Mouse (Mus musculus) olfactory bulb, adult 2 months (tissue): Measurements from ENCODE around the gene Gramd4. TPM values are rescaled to one million over a fixed set of nuclear protein-coding genes. Genes with fewer than 3 reads are reported as not detected.
A peak's percentile ranks its signal among the peaks of the same experiment; 100 is the strongest.

Source experiments
- H3K27ac ChIP-seq: fragments of 200-500 bp; 2 replicates; pipeline ENCODE4 v1.5.1; 2012; ENCODE audit warnings: low read depth, low read length; ENCODE audit not compliant: insufficient read depth
- H3K4me1 ChIP-seq: fragments of 200-500 bp; 2 replicates; pipeline ENCODE4 v1.6.1; 2012; ENCODE audit warnings: low read length; ENCODE audit not compliant: control insufficient read depth, insufficient read depth
- H3K4me3 ChIP-seq: fragments of 200-500 bp; 2 replicates; pipeline ENCODE4 v1.5.1; 2012; ENCODE audit warnings: mild to moderate bottlenecking, low read depth, low read length, moderate library complexity; ENCODE audit not compliant: insufficient read depth
- CTCF ChIP-seq: fragments of 200-500 bp; IDR thresholded peaks from 2 replicates; pipeline ENCODE4 v1.5.1; 2012; ENCODE audit warnings: low read depth, mild to moderate bottlenecking, low read length, moderate library complexity; ENCODE audit not compliant: insufficient read depth
- POLR2A ChIP-seq: fragments of 200-500 bp; IDR thresholded peaks from 2 replicates; pipeline ENCODE4 v1.6.1; 2012; ENCODE audit warnings: mild to moderate bottlenecking, low read depth, low read length, moderate library complexity; ENCODE audit not compliant: insufficient read depth
- WGBS: fragments of 180-500 bp; shearing (Covaris S2); methylation state at CpG from one replicate; pipeline ENCODE4 v1.1.7; 2018; 5-methylcytosine and 5-hydroxymethylcytosine counted together
- polyA plus RNA-seq: library from polyadenylated mRNA; stranded (reverse); fragments of >200 nt; gene quantifications from 2 replicates; pipeline ENCODE4 v1.2.4, GENCODE M21; 2012; ENCODE audit warnings: low replicate concordance; ENCODE audit not compliant: missing spikeins, insufficient read depth, insufficient read length

The Gramd4 gene
- polyA plus RNA-seq, 1 experiment: not detected

- under 1% methylated on average over 64 of the region's 70 CpGs for WGBS
- peak; percentile 50 for TF ChIP-seq POLR2A
- no peak for TF ChIP-seq CTCF
- Histone ChIP-seq H3K4me1 (peaks cover 29% of the 10 kb centered on the region), H3K4me3 (peak overlapping the region; percentile 86), H3K27ac (peak overlapping the region; percentile 69)
These were observed 960 bp downstream of the Gramd4 start for GRCm38 (mm10) chr15:86058394-86058915.

- 2% methylated on average over 48 of the region's 49 CpGs for WGBS
- peak overlapping the region; percentile 86 for H3K4me3 ChIP-seq
- peaks cover 29% of the 10 kb centered on the region for H3K4me1 ChIP-seq
- H3K27ac ChIP-seq: peak overlapping the region; percentile 31
- TF ChIP-seq POLR2A (no peak), CTCF (no peak)
These were observed 1.7 kb downstream of the Gramd4 start for GRCm38 (mm10) chr15:86058931-86059834.

DNA sequence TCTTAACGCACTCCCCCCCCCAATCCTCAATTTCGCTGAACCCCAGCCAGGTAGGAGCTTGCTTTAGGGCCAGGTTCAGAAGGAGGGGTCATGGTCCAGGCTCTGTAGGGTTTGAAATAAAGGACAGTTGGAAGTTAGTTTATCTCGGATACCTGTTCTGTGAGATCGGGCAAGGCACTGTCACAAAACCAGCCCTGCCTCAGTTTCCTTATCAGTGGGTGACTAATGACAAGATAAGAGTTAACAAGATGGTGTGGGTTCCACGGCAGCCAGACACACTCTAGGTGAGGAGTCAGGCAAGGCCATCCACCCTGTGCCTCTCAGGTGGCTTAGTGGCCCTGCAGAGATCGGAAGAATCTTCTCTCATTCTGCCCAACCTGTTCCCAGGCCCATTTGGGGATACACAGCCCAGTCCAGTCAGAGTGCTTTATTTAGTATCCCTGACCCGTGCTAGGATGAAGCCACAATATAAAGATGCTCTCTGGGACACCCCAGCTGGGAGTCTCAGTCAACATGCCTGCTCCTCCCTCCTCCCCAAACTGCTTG lies 2.4 kb downstream of the Gramd4 start:
- H3K4me1 ChIP-seq: peaks cover 34% of the 10 kb centered on the region
- no peak overlapping the region for H3K27ac ChIP-seq
- WGBS: 59% methylated on average over 7 of the region's 7 CpGs
- peak overlapping the region; percentile 86; the same call in 1 of the 2 replicates for H3K4me3 ChIP-seq
- TF ChIP-seq CTCF (no peak), POLR2A (no peak)

DNA sequence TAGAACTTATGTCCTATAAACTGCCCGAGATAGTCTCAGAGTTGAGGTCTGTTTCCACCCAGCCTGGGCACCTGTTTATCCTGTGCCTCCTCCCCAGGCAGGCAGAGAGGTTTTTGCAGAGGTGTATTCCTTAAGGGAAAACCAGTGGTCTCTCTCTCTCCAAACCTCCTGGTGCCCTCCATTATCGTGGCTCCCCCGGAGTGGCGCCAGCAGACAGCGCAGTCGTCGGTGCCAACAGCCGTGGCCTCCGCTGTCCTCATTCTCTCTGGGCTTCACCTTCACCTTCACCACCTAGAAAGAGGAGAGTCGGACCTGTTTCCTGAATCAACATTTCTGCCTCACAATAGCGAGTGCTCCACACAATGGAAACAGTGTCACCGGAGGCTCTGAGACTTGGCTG lies 3.1 kb downstream of the Gramd4 start:
- TF ChIP-seq CTCF: no peak
- no peak for TF ChIP-seq POLR2A
- peaks cover 37% of the 10 kb centered on the region for H3K4me1 ChIP-seq
- H3K27ac ChIP-seq: no peak overlapping the region
- H3K4me3 ChIP-seq: peak overlapping the region; percentile 16
- 41% methylated on average over 12 of the region's 12 CpGs for WGBS

DNA sequence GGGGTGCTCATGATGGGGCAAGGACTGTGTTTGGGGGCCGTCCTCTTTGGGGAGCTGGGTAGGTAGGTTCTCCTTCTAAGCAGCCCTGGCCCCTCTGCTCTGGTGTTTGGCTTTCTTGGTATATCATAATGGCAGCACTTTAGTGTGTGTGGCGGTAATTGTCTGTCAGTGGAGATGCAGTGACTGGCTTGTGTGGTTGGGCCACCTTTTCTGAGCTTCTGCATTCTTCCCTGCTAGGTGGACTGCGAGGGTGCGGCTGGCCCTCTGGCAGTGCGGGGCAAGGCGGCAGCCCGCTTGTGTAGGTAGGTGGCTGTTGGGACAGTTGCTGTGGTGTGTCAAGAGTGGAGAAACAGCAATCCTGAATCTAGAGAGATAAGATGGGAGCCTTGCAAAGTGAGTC lies 3.7 kb downstream of the Gramd4 start:
- TF ChIP-seq CTCF (no peak), POLR2A (no peak)
- Histone ChIP-seq H3K27ac (no peak overlapping the region), H3K4me1 (peaks cover 41% of the 10 kb centered on the region), H3K4me3 (peak overlapping the region; percentile 16)
- WGBS: 91% methylated on average over 7 of the region's 7 CpGs

DNA sequence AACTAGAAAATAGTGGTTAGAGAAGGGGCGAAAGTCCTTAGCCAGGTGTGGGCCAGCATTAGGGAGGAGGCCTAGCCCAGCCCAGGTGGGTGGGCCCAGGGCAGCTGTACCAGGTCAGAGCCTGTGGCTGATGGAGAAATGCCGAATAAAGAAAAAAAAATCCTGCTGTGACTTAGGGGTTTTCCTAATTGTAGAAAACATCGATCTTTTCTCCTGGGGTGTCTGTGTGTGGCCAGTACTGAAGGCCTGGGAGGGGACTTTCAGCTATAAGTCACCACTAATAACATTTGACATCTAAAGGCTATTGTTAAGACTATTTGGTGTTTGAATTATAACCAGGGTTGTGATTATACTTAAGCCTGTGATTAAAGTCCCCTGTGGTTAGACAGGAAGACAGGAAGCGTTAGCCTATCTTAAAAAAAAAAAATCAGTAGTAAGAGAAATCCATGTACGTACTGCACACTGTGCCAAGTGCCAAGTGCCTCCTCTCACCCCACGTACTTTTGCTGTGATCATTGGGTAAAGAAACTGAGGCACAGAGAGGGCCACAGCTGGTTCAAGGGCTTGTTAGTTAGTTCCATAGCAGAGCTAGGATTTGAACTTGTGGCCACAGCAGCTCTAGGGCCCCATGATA lies 4.5 kb downstream of the Gramd4 start:
- H3K4me1 ChIP-seq: peaks cover 46% of the 10 kb centered on the region
- no peak overlapping the region for H3K4me3 ChIP-seq
- 42% methylated on average over 6 of the region's 6 CpGs for WGBS
- TF ChIP-seq POLR2A: no peak
- no peak for TF ChIP-seq CTCF
- no peak overlapping the region for H3K27ac ChIP-seq

GRCm38 (mm10) chr15:86064191-86064849 lies 6.8 kb downstream of the Gramd4 start:
- H3K27ac ChIP-seq: no peak overlapping the region
- peaks cover 63% of the 10 kb centered on the region for H3K4me1 ChIP-seq
- TF ChIP-seq CTCF (no peak), POLR2A (no peak)
- WGBS: 88% methylated on average over 8 of the region's 8 CpGs
- H3K4me3 ChIP-seq: no peak overlapping the region

DNA sequence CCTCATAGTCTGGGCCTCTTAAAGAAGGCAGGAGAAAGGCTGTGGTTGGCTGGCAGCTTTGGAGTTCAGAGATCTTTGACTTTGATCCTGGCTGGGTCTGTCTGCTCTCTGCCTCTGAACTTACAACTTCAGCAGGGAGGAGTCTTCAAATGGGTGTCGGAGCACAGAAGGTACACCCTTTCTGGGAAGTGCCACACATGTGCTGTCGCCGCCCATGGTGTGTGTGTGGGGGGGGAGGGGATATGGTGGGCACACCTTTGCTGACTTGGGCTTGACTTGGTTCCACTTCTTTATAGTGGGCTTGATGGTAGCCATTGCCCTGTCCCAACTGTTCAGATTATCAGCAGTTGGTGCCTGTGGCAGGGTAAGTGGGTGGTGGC lies 7.3 kb downstream of the Gramd4 start:
- peaks cover 68% of the 10 kb centered on the region for H3K4me1 ChIP-seq
- H3K4me3 ChIP-seq: no peak overlapping the region
- no peak overlapping the region for H3K27ac ChIP-seq
- TF ChIP-seq POLR2A (no peak), CTCF (no peak)
- 92% methylated on average over 3 of the region's 3 CpGs for WGBS
